Mouse (Mus musculus): ENCODE results near the gene Hoxb9.

Gene Hoxb9

DNA sequence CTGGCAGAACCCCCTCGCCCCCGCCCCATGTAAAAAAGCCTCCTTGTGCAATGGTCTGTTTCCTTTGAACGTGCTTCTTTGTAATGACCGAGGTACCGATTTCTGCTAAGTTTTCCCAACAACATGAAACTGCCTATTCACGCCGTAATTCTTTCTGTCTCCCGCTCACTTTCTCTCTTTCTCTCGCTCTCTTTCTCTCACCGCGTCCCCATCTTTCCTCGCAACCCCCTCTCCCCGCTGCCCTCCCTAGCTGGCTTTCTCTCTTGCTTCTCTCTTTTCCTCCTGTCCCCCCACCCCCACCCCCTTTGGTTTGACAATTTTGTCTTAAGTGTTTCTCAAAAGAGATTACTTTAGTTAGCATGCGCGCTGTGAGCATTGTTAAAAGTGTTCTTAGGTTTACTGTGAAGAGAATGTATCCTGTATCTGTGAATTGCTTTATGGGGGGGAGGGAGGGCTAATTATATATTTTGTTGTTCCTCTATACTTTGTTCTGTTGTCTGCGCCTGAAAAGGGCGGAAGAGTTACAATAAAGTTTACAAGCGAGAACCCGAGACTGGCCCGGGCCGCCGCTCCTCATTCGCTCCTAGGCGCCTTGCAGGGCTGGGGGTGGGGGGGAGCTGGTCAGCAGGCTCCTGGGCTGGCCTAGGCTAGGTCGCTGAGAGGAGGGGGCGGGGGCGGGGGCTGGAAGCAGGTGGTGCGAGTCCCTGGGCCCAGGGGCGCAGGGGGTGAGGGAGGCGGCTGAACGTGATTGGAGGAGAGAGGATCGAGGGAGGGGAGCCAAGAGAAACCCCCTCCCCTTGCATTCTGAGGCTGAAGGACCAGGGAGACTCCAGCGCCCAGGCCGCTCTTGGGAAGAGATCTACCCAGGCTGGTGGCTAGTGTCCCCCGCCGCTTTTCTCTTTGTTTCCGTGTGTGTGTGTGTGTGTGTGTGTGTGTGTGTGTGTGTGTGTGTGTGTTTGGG, 13.8 kb downstream of the Hoxb9 start:
- DNase-seq (ENCODE audit: low read depth, low spot score) = no peak

DNA sequence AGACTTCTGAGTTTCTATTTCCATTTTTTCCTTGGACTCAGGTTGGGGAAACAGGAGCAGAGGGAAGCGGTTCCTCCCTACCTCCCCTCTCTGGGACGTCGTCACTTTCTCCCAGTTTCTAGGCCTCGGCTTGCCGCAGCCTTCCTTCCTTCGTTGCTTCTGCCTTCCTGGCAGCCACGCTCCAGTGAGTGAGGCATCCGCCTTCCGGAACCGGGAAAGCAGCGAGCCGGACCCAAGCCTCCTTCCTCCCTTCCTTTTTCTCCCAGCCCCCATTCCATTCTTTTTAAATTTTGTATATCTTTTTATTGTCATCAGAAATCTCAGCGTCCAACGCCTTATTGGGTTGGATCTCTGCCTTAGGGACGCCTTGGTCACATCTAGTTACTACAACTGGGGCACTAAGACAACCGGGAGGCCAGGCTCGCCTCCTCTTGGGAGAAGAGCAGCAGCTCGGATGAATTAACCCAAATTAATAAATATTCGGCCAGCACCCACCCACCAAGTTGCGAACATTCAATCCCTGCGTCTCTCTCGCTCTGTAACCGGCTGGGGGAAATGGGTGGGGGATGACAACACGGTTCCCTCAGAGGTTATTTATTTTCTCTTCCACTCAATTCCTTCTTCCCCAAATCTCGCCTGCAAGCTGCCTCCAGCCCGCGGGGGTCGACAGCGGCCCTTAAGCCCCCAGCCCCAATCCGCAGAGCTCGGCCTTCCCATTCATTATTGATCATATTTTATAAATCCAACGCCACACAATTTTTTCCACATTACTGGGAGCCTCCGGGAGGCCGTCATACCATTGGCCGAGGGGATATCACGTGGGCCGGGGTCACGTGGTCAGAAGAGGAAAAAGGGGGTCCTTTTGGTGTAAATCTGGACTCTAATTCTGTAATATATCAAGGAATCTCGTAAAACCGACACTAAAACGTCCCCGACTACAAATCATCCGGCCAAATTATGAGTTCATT, 14.8 kb downstream of the Hoxb9 start, which contains the start of gene Hoxb7:
Gene Hoxb7 (plus strand): TSS at position 853 of the 968 bp plus-strand sequence.
- no peak for DNase-seq (ENCODE audit: low read depth, low spot score)

- DNase-seq (ENCODE audit: low read depth, low spot score) = no peak
These were observed 15.6 kb downstream of the Hoxb9 start for GRCm38 (mm10) chr11:96286739-96287385.

GRCm38 (mm10) chr11:96287411-96287810, 16.2 kb downstream of the Hoxb9 start:
- DNase-seq (ENCODE audit: low read depth, low spot score) = no peak

- DNase-seq (ENCODE audit: low read depth, low spot score) = no peak
These were observed 17.4 kb downstream of the Hoxb9 start for GRCm38 (mm10) chr11:96288455-96289221.

GRCm38 (mm10) chr11:96289293-96289692, 18.0 kb downstream of the Hoxb9 start:
- DNase-seq (ENCODE audit: low read depth, low spot score) = no peak

- DNase-seq (ENCODE audit: low read depth, low spot score) = no peak
These were observed 18.6 kb downstream of the Hoxb9 start for GRCm38 (mm10) chr11:96289837-96290236.

GRCm38 (mm10) chr11:96290705-96291355, 19.6 kb downstream of the Hoxb9 start:
- DNase-seq (ENCODE audit: low read depth, low spot score) = no peak

DNA sequence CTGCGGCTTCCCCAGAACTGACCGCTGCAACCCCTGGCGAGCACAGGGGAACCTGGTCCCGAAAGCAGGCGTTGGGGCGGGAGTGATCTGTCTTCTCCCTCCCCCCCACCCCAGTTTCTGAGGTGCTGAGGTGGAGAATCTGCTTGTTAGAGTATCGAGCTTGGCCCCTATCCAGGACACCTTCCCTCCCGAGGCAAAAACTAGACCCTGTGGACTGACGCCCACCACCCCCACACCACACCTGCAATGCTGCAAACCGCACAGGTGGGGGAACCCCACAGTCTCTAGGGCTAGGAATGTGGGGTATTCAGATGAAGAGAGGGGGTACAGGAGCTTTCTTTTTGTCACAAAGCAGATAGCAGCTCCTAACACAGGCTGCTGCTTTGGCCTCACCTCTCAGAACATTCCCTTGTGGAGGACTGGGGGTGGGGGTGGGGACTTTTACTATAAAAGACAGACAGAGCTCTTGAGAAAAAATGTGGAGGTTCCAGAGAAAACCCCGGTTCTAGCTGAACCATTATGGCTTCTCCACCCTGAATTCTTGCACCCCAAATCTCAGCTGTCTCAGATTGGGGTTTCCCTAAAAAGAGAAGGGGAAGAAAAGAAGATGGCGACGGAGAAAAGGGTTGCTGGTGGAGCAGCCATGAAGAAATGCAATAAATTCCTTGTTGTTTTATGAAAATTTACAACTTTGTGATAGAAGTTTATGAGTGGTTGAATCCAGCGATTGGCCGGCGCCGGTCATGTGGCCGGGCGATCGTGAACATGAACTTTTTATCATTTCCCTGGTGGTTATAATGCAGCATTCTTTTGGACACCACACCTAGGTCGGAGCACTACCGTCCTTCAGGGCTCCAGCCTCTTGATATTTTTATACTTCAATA, 20.7 kb downstream of the Hoxb9 start, which contains the start of gene Hoxb6:
Gene Hoxb6 (plus strand): TSS at position 796 of the 884 bp plus-strand sequence.
- DNase-seq (ENCODE audit: low read depth, low spot score) = no peak

GRCm38 (mm10) chr11:96292565-96293301, 21.5 kb downstream of the Hoxb9 start:
- DNase-seq (ENCODE audit: low read depth, low spot score) = no peak

GRCm38 (mm10) chr11:96293302-96293921, 22.2 kb downstream of the Hoxb9 start:
- DNase-seq (ENCODE audit: low read depth, low spot score) = no peak

- peak; percentile 57 for DNase-seq (ENCODE audit: low read depth, low spot score)
These were observed 23.2 kb downstream of the Hoxb9 start for GRCm38 (mm10) chr11:96294245-96295091.

- no peak for DNase-seq (ENCODE audit: low read depth, low spot score)
These were observed 24.0 kb downstream of the Hoxb9 start for GRCm38 (mm10) chr11:96295092-96295835.

- DNase-seq (ENCODE audit: low read depth, low spot score) = no peak
These were observed 25.7 kb downstream of the Hoxb9 start for GRCm38 (mm10) chr11:96296997-96297396.

DNA sequence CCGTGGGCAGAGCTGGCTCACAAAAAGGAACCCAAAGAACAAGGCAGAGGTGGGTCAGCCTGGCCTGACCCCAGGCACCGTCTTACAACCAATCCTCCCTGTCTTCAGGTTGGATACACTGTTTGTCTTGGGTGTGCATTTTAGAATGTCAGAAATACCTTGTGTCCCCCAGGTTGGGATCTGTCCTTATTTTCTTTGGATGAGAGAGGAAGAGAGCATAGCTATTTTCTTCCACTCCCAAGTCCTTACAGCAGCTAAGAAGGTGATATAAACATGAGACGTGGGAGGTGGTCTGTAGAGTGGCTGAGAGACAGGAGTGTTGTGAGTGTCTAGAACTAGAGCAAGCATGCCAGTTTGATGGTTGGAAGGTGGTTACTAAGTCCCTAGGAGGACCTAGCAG, 26.2 kb downstream of the Hoxb9 start:
- DNase-seq (ENCODE audit: low read depth, low spot score) = no peak

GRCm38 (mm10) chr11:96297968-96298635, 26.8 kb downstream of the Hoxb9 start:
- no peak for DNase-seq (ENCODE audit: low read depth, low spot score)
